Mouse (Mus musculus) heart, adult 2 months (tissue): ENCODE data around the gene Apaf1. TPM values are rescaled to one million over a fixed set of nuclear protein-coding genes. Genes with fewer than 3 reads are reported as not detected.

Experiments used
- DNase-seq, 2 experiments: peaks; one replicate each; pipeline ENCODE4 v3.0.0; 2021
- H3K27ac ChIP-seq: fragments of 200-600 bp; 2 replicates; pipeline ENCODE4 v1.8.1; 2022
- H3K27me3 ChIP-seq: fragments of 200-500 bp; 2 replicates; pipeline ENCODE4 v1.6.1; 2012; ENCODE audit warnings: mild to moderate bottlenecking, low read length, inconsistent platforms, mixed read lengths; ENCODE audit not compliant: control insufficient read depth, insufficient read depth
- H3K36me3 ChIP-seq: fragments of 200-500 bp; 2 replicates; pipeline ENCODE4 v1.6.1; 2012; ENCODE audit warnings: low read length, inconsistent platforms; ENCODE audit not compliant: control insufficient read depth, insufficient read depth
- H3K4me1 ChIP-seq: fragments of 200-500 bp; 2 replicates; pipeline ENCODE4 v1.6.1; 2011; ENCODE audit warnings: low read length; ENCODE audit not compliant: control insufficient read depth, insufficient read depth
- H3K4me3 ChIP-seq: fragments of 200-600 bp; 2 replicates; pipeline ENCODE4 v1.8.1; 2022
- H3K79me2 ChIP-seq: fragments of 200-500 bp; replicated peaks from 2 replicates; pipeline ENCODE4 v1.6.1; 2012; ENCODE audit warnings: mild to moderate bottlenecking, inconsistent platforms, low read length, moderate library complexity, mixed read lengths; ENCODE audit not compliant: control insufficient read depth, insufficient read depth
- H3K9ac ChIP-seq: fragments of 200-500 bp; 2 replicates; pipeline ENCODE4 v1.6.1; 2012; ENCODE audit warnings: low read depth, mild to moderate bottlenecking, control low read depth, inconsistent platforms, low read length, mixed read lengths
- CTCF ChIP-seq: fragments of 200-600 bp; IDR thresholded peaks from 2 replicates; pipeline ENCODE4 v1.8.1; 2022; ENCODE audit warnings: antibody characterized with exemption, mild to moderate bottlenecking, moderate library complexity
- EP300 ChIP-seq: fragments of 200-500 bp; IDR thresholded peaks from 2 replicates; pipeline ENCODE4 v1.6.1; 2011; ENCODE audit warnings: low read depth, low read length, control low read depth; ENCODE audit not compliant: insufficient read depth
- POLR2A ChIP-seq: fragments of 200-500 bp; IDR thresholded peaks from 2 replicates; pipeline ENCODE4 v1.6.1; 2011; ENCODE audit warnings: mild to moderate bottlenecking, low read depth, low read length, control low read depth; ENCODE audit not compliant: insufficient read depth
- WGBS: fragments of 180-500 bp; shearing (Covaris S2); methylation state at CpG from one replicate; pipeline ENCODE4 v1.1.7; 2018; 5-methylcytosine and 5-hydroxymethylcytosine counted together
- intact Hi-C: fragments of 180-260 bp; cut with DNase I; formaldehyde crosslinking; loops from one replicate; pipeline ENCODE4 v1.15.1; 2025
- polyA plus RNA-seq: library from polyadenylated mRNA; depleted of rRNA; stranded (reverse); fragments of >200 nt; gene quantifications from 2 replicates; pipeline ENCODE4 v1.2.3, GENCODE M21; 2012; rRNA removed
- total RNA-seq, 2 experiments: library from RNA; stranded (reverse); gene quantifications; 2 replicates each; pipeline ENCODE4 v1.2.3; 2021

Apaf1 gene
- total and polyA plus RNA-seq, 3 experiments = 3.9 to 5.6 (median 5.2) TPM

DNA sequence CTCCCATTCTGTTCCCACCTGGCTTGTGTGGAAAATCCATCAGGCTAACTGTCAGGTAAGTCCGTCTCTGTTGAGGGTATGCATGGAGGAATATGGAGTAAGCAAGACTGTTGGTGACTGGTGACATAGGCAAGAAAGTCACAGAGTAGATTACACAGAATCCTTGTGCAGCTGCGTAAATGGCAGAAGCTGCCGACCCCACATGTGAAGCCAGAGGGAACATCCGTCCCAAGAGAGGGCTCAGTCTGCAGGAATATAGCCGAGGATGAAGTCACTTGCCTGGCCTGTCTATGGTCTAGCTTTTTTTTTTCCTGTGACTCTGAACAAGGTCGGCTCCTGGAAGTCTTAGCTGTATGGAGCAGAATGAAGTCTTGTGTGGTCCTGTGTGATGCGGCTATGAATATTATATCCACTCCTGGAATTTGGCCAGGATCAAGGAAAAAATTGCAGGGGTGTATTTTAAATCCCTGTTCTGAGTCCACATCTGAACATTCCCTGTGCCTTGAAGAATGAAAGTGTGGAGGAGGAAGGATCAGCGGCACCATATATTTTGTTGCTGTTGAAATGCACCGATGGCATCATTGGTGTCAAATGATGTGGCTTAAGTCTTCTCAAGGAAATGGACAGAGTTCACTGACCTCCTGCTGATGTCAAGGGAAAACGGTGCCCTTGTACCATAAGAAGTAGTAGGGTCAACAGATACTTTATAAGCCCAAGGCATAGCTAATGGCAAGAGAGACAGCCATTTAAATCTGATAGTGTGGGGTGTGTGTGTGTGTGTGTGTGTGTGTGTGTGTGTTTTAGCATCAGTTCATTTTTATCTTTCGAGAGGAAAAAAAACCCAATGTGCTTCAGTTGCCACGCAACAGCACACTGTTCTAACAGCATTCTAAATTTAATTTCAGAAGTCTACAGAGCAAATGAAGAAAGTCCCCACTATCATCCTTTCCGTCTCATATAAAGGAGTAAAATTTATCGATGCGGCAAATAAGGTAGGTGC, 141.7 kb downstream of the Apaf1 start:
- peak; percentile 40 to 61 for DNase-seq
- Histone ChIP-seq H3K4me1 (no peaks in the 10 kb centered on the region; the same call in 1 of the 2 replicates), H3K4me3 (no peak overlapping the region), H3K9ac (no peak overlapping the region), H3K36me3 (no peaks in the 10 kb centered on the region), H3K27me3 (no peaks in the 10 kb centered on the region; the same call in 1 of the 2 replicates), H3K27ac (peak overlapping the region; percentile 47), H3K79me2 (no peaks in the 10 kb centered on the region)
- 73% methylated on average over 15 of the region's 15 CpGs for WGBS
- intact Hi-C loops = no loop called here
- TF ChIP-seq POLR2A = no peak
- TF ChIP-seq CTCF = no peak
- TF ChIP-seq EP300 = no peak

Other genes with a start within 250 kb of the Apaf1 start
- 10 to 100 TPM; 18.7 to 20.2 TPM for gene Ikbip, start 170 bp upstream of the Apaf1 start, total RNA-seq
- 4.2 and 8.3 TPM in 2 replicates for gene Ikbip, start 170 bp upstream of the Apaf1 start, polyA plus RNA-seq
- gene Slc25a3, start 41.3 kb upstream of the Apaf1 start, total RNA-seq = 1,000 to 10,000 TPM; 2,279 to 2,697 TPM
- gene Slc25a3, start 41.3 kb upstream of the Apaf1 start, polyA plus RNA-seq = 1,459 and 1,712 TPM in 2 replicates
- gene Tmpo, start 98.5 kb upstream of the Apaf1 start, total RNA-seq = 10 to 100 TPM; 39.8 to 40.1 TPM
- 13.9 and 26.2 TPM in 2 replicates for gene Tmpo, start 98.5 kb upstream of the Apaf1 start, polyA plus RNA-seq